Mouse (Mus musculus): ENCODE data around the gene Slc10a4.

The Slc10a4 gene

GRCm38 (mm10) chr5:73023801-73024200 is 17.1 kb downstream of the Slc10a4 start:
- no peak for DNase-seq

DNA sequence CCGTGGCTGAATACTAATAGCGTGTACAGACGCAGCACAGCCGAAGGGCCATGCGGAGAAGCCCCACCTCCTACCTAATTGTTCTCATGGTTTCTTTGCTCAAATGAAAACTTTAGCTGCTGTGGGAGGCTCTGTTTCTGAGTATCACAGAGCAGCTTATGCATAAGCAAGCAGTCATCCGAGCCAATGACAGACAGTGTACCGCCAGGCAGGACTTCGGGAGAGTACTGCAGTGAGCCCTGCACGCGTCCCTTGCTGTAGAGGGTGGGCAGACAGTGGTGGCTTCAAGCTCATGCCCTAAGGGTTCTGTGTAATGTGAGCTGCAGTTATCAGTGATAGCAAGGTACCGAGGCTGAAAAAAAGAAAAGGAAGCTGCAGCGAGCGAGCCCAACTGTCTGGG is 22.0 kb downstream of the Slc10a4 start:
- no peak for DNase-seq

DNA sequence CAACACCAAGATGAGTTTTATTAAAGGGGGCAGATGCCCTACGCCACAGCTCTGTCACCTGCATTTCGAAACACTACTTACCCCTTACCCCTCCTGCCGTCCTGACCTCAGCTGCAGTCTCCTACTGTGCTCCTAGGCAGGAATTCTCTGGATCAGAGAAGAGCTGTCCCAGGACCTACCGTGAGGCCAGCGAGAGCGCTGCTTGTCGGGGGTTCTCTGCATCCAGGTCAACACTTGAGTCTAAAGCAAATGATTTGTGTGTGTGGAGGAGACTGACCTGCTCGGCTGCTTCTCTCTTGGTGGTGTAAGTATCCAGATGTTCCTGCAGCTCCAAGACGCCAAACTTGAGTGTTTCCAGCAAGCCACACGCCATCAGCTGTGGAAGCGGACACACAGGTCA is 25.8 kb downstream of the Slc10a4 start:
- DNase-seq, result no peak

GRCm38 (mm10) chr5:73044055-73044454 is 37.4 kb downstream of the Slc10a4 start:
- no peak for DNase-seq

GRCm38 (mm10) chr5:73047651-73048245 is 41.1 kb downstream of the Slc10a4 start:
- DNase-seq, result no peak

DNA sequence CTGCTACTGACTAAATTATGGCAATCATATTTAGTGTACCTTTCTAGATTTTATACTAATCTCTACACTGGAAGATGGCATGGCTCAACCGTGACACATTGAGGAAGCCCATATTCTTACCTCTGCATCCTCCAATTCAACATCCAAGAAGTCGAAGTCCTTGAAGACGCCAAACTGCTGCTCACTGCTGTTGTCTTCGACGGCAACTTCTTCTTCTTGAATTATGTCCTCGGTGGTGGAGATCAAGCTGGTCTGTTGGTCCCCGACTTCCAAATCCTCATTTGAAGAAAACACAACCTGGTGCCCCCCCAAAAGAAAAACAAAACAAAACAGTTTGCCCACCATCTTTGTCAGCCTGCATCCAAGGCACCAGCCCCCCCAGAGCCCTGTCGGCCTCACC is 47.2 kb downstream of the Slc10a4 start:
- no peak for DNase-seq

DNA sequence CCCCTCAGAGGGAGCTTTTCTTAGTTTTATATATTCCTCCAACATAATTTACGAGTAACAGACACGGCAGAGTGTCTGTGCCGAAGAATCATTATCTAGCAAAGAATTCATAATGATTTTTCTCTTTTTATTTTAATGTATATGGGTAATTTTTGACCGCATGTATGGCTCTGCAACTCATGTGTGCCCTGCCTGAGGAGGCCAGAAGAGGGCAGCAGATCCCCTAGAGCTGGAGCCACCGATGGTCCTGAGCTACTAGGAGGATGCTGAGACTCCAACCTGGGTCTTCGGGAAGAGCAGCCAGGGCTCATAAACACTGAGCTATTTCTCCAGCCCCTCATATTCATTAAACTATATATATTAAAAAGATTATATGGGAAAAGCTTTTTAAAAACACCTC is 49.8 kb downstream of the Slc10a4 start:
- DNase-seq, result peak in 1 of 2 experiments; percentile 12

- no peak for DNase-seq
Measured at GRCm38 (mm10) chr5:73056937-73057336, 50.3 kb downstream of the Slc10a4 start.

DNA sequence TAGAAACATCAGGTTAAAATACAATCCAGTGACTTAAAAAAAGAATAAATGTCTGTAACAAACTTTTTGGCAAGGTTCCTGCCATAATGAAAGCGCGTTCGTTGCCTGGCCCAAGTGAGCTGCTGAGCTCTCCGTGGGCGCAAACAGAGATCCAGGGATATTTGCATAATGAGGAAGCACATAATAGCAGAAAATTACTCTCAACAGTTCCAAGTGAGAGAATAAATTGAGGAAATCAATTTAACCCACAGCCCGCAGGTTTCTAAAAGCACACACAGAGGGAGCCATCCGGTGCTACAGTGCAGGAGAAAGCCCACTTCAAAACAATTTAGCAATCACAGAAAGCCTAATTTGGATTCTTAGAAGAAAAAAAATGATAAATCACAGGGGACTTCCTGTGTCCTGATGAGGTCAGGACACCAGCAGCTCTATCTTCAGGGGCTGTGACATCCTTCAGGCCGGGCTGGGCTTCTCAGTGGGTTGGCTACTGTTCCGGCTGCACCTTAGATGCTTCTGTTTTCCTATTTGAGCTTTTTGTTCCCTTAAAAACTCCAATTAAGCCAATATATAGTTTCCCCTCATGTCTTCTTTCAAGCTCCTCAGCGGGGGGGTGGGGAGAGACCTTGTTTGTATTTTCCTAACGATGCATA is 54.9 kb downstream of the Slc10a4 start:
- DNase-seq, result no peak

All from thymus, postnatal 36 days (tissue).